Mouse (Mus musculus) heart, postnatal 10 days (tissue): ENCODE data around the gene Gm49425. TPM values are rescaled to one million over a fixed set of nuclear protein-coding genes. Genes with fewer than 3 reads are reported as not detected.
A peak's percentile ranks its signal among the peaks of the same experiment; 100 is the strongest.

Source experiments
- DNase-seq, 2 experiments: peaks; one replicate each; pipeline ENCODE4 v3.0.0; 2021
- intact Hi-C: fragments of 180-260 bp; cut with DNase I; formaldehyde crosslinking; loops from one replicate; pipeline ENCODE4 v1.15.1; 2025
- microRNA-seq, 2 experiments: library from miRNA; unstranded; fragments of <30 nt; microRNA quantifications; one replicate each; pipeline ENCODE4 v1.2.0; 2022
- total RNA-seq, 2 experiments: library from RNA; stranded (reverse); gene quantifications; 2 replicates each; pipeline ENCODE4 v1.2.3; 2021

The Gm49425 gene
- total RNA-seq, 2 experiments from 2014 or later: not detected

DNA sequence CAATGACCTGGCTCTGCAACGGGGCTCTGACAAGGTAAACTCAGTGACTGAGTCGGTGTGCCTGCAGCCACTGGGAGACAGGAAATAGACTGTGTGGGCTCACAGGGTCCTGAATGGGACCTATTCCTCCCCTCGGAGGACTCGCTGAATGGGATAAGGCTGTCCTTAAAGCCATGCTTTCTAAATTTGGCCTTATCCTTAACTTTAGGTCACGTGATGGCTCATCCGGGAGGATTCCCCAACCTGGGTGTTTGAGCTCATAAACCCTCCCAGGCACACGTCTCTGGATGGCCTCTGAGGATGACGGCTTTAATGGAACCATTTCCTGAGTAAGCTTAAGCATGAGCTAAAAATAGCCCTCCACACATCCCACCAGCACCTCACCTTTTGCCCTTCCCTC is 24.3 kb downstream of the Gm49425 start:
- intact Hi-C loops: no loop called here
- DNase-seq: no peak

DNA sequence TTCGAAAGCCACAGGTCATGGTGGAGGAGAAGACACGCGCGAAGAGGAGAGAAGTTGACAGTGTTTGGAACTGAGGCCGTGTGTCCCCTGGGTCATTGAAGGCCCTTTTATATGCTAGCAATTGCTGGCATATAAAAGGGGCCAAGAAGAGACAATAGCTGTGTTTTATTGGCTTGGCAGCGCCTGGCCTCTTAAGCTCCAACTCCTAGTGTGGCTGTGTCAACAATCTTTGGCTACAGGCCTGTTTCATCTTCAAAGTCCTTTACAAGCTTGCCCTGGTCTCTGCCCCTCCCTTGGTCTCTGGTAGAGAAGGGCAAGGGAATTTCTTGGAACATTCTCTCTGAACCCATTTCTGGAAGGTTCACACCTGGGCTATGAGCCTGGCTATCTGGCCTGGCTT is 25.6 kb downstream of the Gm49425 start, which contains the start of gene Krt83:
Gene Krt83 (minus strand): TSS at position 82 of the 400 bp plus-strand sequence.
- intact Hi-C loops: no loop called here
- DNase-seq: no peak

DNA sequence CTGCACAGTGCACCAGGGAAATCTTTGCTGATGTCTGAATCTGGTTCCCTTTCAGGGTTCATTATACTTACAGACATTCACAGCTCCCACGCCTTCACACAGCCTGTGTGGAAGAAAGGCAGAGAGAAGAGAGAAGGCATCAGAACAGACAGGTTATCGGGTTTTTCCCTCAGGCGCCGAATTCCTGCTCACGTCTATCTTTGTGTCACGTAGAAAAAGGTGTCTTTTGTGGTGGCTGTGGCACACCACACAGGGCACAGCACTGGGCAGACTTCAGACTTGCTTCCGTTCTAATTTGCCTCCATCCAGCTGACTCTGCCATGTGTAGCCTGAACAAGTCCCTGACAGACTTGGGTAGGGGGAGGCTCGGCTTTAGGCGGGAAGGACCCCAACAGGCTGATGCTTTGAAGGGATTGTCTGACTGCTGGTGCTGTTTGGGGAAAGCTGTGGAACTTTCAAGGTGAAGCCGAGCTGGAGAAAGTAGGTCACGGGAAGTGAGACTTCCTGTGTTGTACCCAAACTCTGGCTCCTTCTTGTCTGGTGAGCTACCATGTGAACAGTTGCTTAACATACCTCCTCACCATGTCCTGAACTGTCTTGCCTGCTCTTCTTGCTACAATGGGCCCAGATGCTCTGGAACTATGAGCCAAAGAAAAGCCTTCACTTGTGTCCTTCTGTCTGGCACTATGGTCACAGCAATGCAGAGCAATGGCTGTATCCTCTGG is 31.0 kb downstream of the Gm49425 start:
- DNase-seq: no peak
- intact Hi-C loops: no loop called here

DNA sequence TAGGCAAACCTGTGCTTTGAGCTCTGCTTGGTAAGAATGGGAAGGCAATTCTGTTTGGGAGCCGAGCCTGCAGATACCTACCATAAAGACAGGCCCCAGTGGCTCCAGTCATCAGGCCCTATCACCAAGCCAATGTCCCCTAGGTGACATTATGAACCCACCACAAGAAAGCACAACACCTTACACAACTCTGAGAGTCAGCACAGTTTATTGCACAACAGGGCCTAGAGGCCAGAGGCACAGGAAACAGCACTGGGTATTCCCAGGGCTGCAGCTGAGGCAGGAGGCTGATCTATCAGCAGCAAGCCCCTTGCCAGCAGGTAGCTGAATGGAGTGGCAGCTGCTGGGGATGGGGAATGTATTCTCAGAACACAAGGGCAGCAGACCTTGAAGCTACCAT is 32.1 kb downstream of the Gm49425 start:
- DNase-seq: no peak
- intact Hi-C loops: no loop called here

DNA sequence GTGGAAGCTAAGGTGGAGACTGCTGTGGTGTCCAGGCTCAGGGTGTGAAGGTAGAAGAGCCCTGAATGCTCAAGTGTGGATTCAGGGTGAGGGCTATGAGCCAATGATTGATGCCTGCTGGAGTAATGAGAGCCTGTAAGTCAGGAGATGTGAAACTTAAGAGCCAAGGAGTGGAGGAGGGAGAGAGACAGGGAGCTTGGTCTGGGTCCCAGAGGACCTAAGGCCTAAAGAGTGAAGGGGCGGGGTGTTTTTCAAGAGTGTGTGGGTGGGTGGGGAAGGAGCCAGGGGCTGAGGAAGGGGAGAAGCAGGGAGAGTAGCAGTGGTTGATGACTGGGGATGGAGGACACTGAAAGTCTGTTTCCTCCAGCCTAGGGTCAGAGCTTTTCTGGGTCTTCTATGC is 33.4 kb downstream of the Gm49425 start:
- intact Hi-C loops: no loop called here
- no peak for DNase-seq

DNA sequence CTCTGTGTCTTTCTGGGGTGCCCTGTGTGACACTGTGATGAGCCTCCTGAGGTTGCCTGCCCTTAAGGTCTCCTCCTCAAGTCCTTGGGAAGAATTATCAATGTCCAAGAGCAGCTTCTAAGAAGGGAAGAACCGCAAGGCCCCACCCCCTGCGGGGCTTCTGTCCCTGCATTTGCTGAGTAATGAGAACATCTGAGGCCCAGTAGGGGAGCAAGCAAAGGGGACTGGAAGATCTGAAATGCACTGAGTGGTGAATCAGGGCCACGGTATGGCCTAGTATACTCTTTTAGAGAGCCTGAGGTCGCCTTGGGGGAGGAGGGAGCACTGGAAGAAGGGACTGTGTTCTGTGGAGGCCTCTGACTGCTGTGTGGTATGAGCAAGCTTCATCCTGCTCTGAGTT is 35.0 kb downstream of the Gm49425 start:
- DNase-seq: no peak
- intact Hi-C loops: no loop called here

DNA sequence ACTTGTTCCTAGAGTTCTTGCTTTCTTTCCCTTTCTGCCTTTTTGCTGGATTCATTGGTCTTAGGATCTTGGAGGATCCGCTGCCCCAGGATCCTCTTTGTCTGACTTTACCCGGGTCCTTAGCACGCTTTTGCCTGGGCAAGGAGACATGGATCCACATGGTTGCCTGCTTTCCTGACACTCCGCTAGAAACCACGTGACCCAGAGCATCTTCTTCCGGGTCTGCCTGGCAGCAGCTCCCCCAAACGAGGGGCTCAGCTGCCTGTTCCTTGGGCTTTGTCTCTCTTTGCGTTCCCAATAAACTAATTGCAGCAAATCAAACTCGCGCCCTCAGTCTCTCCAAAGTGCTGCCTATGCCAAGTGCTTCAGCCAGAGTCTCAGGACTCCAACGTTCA is 37.4 kb downstream of the Gm49425 start:
- intact Hi-C loops: no loop called here
- no peak for DNase-seq

DNA sequence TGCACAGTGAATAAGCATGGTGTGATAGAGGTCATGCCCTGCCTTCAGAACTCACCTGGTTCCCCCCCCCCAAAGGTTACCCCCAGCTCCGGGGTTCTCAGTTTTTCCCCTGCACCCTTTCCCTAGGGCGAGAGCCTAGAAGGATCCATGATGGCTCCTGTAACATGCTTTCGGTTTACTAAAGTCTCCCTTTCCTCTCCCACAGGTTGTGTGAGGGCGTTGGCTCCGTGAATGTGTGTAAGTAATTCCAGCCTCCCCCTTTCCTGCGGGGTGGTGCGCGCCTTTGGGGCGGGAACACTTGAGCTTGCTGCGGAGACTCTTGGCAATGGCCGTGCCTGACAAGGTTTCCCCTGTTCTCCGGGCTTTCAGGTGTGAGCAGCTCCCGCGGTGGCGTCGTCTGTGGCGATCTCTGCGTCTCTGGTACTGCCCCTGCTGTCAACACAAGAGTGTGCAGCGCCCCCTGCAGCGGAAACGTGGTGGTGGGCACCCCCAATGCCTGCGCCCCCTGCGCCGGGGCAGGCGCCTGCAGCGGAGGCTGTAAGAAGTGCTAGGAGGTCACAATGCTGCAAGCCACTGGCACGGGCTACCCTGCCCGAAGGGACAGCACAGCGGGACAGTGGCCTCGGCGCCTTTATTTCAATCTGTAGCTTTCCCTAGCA is 37.9 kb downstream of the Gm49425 start:
- intact Hi-C loops: no loop called here

DNA sequence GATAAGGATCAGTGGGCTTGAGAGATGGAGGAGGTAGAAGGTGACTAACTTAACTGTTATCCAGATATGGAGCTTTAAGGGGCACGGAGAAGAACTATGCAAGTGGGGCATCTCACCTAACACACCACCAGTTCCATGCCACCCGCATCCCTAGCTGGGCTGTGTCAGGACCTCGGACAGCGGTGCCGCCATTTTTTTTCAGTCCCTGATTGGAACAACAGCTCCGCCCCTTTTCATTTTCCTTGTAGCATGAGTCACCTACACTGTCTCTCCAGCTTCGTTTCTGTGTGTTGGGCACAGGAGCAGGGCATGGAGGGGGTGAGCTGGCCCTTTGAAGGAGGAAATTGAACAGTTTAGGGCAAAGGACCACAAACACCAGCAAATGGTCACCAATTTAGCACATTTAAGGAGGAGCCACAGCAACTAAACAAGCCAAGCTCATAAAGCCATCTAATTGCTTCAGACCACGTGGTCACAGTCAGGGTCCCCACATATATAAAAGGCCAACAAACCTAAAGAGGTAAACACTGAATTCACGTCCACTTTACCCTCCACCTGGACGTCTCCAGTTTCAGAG is 44.0 kb downstream of the Gm49425 start, which contains the start of gene Krt86:
Gene Krt86 (plus strand): TSS at position 527 of the 577 bp plus-strand sequence.
- DNase-seq: peak; percentile 22 to 62
- intact Hi-C loops: no loop called here

More for the DNA sequence above, 37.9 kb downstream of the Gm49425 start:
- DNase-seq: peak; percentile 26 to 56

DNA sequence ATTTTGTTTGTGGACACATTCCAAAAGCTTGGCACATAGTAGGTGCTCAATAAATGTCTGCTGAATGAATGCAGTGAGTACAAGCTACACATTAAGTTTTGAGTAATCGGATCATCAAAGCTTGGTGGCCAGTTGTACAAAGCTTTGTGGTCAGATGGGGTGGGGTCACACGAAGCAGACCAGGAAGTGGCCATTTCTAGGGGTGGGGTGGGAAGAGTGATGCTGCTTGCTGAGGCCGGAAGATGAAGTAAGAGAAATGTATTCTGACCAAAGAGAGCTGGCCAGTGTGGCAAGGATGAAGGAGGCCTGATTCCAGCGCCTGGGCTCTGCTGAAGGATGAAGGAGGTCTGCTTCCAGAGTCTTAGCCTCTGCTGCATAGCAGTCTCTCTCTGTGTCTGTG is 48.0 kb downstream of the Gm49425 start:
- DNase-seq: no peak
- intact Hi-C loops: no loop called here

Small RNA genes within 50 kb of the gene (microRNA-seq; reads per million reads assigned to microRNA genes)
- gene Gm44393: 0 reads per million in 2 experiments

Other genes with a start within 250 kb of the Gm49425 start
- gene Atg101, start 233.0 kb downstream of the Gm49425 start, total RNA-seq: 10 to 100 TPM; 24.1 to 28.2 TPM
- gene 6030408B16Rik, start 224.0 kb downstream of the Gm49425 start, total RNA-seq: 1 to 10 TPM; 2.3 to 3.6 TPM
- gene Krt80, start 147.1 kb downstream of the Gm49425 start, total RNA-seq: 1 to 10 TPM; 1.7 to 2.2 TPM
- gene Krt7, start 106.2 kb downstream of the Gm49425 start, total RNA-seq: 1 to 10 TPM; 3.8 to 4.5 TPM
- not detected for gene Krt87, start 78.5 kb downstream of the Gm49425 start, total RNA-seq
- gene Krt88, start 69.5 kb downstream of the Gm49425 start, total RNA-seq: not detected
- gene Krt81, start 53.5 kb downstream of the Gm49425 start, total RNA-seq: not detected
- gene Krt86, start 43.8 kb downstream of the Gm49425 start, total RNA-seq: not detected
- gene Krt83, start 25.7 kb downstream of the Gm49425 start, total RNA-seq: not detected
- gene Krt84, start 15.6 kb upstream of the Gm49425 start, total RNA-seq: not detected
- not detected for gene Krt82, start 33.4 kb upstream of the Gm49425 start, total RNA-seq
- gene Krt90, start 45.7 kb upstream of the Gm49425 start, total RNA-seq: not detected
- not detected for gene Krt75, start 56.6 kb upstream of the Gm49425 start, total RNA-seq
- not detected for gene Gm5414, start 110.9 kb upstream of the Gm49425 start, total RNA-seq
- not detected for gene Gm5478, start 130.1 kb upstream of the Gm49425 start, total RNA-seq
- under 1 TPM; 0.12 to 0.15 TPM for gene Krt6b, start 163.0 kb upstream of the Gm49425 start, total RNA-seq
- gene Krt6a, start 177.0 kb upstream of the Gm49425 start, total RNA-seq: not detected
- not detected for gene Krt5, start 195.6 kb upstream of the Gm49425 start, total RNA-seq
- not detected for gene Krt71, start 225.8 kb upstream of the Gm49425 start, total RNA-seq